Mouse (Mus musculus): ENCODE measurements around the gene Gm28047.

Gene Gm28047

DNA sequence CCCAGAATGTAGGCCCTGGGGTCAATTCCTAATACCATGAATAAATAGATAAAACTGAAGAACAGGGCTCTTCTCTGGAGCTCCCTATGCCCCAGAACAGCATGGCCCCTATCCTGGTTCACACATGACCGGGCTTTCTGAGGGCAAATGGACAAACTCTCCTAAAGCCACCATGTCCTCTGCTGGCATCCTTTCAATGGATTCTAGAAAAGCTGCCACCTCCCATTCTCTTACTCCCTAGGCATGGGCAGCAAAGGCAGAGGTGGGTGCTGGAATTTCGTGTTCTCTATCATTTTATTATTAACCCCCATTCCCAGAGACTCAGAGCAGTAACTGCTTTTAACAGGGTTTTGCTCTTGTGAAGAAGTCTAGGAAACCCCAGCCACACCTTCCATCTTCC, 109.6 kb downstream of the Gm28047 start:
- DNase-seq = no peak

DNA sequence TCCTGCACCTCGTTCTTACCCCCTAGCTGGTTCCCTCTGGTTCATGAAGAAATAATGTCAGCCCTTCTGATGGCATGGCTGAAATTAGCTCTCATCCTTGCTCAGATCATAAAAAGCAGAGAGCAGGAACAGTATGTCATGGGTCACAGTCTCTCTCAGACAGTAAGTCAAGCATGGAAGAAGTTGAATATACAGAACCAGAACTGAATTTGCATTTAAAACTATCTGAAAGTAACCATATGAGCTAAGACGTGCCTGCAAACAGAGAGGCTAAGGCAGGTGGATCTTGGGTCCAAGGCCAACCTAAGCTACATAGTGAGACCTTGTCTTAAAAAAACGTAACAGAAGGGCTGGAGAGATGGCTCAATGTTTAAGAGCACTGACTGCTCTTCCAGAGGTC, 111.9 kb downstream of the Gm28047 start:
- no peak for DNase-seq

DNA sequence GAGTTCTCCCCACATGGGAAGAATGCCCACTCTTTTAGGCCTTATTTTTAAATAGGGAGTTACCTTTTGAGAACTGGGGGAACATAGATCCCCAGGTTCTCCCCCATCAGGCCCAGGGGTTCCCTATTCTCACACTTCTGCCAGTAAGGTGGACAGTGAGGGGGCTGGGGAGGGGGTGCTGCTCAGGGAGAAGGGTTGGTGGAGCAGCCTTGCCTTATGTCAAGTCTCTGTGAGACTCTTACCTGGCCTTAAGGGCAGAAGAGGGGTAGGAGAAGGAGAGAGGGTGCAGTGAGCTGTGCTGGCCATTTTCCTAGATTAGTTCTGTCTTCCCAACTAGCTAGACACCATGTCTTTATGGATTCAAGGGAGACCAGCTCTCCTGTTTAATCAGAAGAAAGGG, 112.4 kb downstream of the Gm28047 start:
- DNase-seq = no peak

DNA sequence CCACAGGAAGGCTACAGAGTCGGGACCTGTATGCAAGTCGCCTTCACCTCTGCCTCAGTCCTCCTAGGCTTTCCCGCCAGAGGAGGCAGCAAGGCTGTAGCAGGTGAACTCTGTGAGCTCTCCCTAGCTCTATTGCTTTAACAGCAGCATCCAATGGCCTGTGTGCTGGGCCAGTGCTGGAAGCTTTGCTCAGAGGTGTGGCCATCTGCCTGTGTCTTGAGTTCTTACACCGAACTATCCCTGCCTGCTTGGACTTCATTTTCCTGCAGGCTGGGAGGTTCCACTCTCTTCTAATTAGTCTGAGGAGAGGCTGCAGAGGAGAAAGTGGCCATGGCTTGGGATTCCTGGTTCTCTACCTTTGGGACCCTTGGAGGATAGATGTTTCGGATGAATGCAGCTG, 112.9 kb downstream of the Gm28047 start:
- no peak for DNase-seq

DNA sequence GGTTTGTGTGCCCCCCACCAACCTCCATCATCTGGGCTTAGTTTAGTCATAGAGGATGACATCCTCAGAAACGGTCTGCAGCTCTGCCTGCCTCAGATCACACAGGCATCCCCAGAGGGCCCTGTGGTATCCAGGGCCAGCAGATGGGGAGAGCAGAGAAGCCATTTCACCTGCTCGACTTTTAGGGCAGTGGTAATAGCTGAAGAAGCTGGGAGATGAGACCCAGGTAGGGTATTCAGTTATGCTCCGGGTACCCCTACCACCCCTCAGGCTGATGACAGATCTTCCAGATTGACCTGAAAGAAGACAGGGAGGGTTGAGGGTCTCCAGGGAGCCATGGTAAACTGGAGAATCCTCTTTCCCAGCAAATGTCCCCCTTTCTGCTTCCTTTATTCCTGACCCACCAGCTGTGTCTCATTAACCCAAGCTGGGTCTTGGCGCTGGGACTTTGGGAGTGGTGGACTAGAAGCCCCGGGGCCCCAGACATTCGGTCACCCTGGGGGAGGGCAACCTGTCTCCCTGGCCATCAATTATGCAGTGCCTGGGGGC, 113.5 kb downstream of the Gm28047 start:
- no peak for DNase-seq

DNA sequence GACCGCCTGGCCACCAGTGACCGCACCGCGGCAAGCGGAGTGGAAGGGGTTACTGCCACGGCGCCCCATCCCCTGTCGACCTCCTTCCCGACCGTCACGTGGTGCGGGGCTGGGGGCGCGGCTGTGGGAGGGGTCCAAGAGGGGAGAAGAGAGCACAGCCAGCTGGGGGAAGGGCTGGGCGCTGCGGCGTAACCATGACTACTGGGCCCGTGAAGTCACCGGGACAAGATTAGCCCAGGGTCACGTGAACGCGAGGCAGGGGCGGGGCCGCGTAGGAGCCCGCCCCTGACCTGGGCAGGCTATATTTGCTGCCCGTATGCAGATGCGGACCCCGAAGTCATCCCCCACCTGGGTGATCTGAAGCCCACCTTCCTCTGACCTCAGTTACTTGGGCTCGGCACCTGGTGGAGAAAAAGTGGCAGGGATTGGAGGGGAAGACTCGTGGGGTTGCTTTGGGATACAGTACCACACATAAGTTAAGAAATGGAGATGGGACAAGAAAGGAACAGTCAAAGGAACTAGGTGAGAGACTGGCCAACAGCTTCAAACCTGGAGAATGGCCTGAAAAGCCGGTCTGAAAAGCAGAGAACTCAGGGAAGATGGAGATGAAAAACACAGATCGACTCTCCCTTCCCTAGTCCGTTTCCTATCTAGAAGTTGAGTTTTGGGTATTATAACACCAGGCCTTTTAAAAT, 114.1 kb downstream of the Gm28047 start:
- peak; percentile 75 for DNase-seq

DNA sequence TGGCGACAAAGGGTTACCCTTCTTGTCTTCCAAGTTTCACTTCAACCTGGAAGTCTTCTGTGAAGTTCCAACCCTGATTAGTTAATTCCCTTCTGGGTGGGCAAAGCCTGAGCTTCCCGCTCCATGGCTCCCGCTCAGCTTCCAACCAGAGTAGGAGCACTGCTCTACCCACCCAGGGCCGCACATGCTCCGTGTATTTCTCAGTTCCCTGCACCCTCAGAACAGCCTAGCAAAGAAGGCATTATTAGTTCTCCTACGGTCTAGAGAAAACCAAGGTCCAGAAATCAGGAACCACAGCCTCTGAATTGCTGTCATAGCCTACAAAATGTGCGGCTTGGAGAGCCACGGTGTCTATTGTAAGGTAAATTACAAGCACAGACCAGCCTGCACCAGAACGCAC, 114.8 kb downstream of the Gm28047 start:
- no peak for DNase-seq

DNA sequence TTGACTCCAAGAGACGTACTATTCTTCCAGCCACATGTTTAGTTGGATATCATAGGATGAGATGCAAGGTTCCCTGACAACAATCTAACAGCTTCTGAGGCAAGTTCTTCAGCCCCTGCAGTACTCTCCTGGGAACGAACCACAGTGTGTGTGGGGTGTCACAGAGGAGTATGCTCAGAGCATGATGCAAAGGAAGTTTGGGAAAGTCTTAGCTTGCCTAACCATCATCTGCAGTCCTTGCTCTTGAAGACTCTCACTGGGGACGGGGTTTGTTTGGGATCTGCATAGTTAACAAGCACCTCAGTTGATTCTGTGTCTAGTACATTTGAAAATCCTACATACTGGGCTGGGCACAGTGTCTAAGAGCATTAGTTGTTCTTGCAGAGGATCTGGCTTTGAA, 116.5 kb downstream of the Gm28047 start:
- DNase-seq = no peak

DNA sequence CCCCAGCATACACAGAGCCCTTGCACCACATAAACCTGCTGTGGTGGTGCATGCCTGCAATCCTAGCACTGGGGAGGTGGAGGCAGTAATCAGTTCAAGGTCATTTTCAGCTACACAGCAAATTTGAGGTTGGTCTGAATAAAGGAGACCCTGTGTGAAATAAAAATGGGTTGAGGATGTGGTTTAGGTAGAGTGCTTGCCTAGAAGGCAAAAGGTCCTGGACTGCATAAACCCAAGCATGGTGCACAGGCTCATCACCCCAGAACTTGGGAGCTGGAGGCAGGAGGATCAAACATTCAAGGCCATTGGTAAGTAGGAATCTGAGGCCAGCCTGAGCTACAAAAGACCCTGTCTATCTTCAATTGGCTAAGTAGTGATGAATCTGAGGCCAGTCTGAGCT, 117.3 kb downstream of the Gm28047 start:
- no peak for DNase-seq

DNA sequence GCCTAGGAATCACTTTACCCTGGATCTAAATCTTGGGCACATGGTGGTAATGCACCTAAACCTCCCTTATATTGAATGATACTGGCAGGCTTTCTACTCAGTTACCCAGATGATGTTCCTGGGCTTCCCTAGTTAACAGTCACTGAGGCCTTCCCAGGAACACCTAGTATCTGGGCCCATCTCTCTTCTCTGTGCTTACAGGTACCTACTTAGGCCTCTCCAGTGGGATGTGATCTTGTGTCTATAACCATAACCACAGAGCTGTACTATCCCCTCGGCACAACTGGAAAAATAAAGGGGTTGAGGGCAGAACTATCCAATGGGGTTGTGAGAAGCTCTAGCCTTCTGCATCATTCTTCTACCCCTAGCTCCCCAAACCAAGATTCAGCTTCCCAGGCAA, 118.0 kb downstream of the Gm28047 start:
- no peak for DNase-seq

DNA sequence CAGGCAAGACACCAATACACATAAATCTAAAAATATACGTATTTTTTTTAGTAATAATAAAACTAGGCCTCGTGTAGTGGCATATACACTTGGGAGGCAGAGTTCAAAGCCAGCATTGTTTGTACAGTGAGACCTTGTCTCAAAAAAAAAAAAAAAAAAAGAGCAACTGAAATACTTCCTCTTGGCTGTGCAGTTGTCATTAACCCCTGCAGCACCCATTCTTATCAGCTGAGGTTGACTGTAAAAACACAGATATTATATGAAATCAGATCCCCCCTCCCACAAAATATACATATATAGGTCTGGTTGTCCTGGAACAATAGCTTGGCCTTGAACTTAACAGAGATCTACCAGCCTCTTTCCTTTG, 118.4 kb downstream of the Gm28047 start:
- DNase-seq = no peak

DNA sequence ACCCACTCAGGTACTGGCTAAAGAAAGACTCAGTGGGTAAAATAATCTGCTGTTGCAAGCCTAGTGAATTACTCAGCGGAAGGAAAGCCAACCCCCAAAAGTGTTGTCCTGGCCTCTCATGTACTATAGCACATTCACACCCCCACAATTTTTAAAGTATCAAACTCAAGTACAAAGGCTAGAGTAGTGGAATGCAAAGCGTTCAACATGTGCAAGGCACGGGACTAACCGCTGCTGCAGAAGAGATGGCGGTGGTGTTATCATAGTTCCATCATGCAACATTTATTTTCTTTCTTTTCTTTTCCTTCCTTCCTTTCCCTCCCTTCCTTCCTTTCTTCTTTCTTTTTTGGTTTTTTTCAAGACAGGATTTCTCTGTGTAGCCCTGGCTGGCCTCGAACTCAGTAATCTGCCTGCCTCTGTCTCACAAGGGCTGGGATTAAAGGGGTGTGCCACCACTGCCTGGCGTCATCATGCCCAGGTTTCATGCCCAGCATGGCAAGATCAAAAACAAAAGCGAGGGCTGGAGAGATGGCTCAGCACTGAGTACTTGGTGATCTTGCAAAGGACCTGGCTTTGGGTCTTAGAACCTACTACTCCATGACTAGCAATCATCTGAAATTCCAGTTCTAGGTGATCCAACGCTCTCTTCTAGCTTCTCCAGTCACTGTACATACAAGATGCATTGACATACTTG, 119.0 kb downstream of the Gm28047 start:
- no peak for DNase-seq

DNA sequence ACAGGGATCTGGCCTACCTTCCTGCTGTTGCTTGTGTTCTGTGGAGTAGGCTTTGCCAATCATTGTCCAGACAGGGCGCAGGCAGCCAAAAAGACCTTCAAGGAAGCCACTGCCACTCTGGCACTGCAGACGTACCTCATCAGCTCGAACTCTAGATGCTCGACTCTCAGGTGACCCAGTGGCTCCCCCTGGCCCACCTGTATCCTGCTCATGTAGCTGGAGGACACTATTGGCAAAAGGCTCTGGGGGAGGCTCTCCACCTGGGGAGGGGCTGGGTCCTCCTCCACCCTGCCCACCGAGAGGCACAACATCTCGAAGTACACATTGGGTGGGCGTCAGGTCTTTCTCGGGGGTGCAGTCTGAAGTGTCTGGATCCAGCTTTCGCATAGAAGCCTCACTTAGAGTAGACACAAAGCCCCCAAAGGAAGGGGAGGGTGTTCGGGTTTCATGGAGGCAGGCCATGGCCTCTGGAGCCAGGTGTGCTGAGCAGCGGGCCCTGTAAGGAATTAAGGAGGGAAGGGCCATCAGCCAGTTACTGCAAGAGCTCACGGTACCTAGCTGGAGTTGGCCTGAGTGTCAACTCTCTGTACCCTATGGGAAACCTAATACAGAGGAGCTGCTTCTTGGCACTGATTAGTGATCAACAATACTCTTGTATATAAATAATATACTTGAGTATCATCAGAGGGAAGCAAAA, 119.6 kb downstream of the Gm28047 start:
- no peak for DNase-seq

DNA sequence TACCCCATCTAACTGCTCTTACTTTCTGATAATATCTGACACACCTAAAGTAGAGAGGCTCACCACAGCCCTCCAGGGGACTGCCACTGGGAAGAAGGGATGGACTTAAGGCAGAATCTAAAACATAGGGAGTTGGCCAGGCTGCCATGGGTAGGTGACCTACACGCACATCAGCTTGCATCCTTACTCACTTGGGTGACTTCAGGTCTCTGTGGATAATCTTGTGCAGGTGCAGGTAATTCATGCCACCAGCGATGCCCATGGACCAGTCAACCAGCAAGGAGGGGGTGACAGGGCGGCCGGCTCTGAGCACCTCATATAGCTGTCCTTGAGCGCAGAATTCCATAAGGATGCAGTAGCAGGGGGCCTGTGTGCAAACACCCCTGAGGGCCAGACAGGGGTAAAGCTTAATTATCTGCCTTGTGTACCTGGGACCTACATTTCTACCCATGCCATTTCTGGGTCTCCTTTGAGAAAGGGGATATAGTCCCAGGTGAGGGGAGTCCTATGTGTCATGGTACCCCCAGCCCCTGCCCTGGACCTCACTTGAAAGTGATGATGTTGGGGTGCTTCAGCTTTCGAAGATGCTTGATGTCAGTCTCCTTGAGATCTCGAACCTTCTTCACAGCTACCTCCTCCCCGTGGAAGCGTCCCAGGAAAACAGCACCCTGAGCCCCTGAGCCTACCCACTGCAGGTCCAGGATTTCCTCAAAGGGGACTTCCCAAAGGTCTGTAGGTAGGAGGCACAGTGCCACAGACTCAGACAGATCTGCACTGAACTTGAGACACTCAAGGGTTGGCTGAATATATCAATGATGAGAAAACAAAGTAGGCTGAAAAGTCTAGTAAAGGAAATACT, 120.7 kb downstream of the Gm28047 start:
- DNase-seq = no peak

DNA sequence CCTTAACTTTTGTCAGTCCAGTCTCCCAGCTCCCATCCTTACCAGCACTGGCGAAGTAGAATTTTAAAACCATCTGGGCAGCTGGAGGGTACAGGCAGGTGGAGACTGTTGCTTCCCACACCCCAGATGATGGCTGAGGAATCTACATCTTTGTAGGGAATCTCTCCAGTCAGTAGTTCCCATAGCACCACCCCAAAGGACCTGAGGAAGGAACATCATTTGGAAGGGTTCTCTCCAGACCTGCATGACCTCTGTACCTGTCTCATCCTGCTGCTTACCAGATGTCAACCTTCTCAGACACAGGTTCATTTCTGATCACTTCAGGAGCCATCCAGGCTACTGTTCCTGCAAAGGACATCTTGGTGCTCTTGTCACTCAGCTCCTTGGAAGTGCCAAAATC, 121.4 kb downstream of the Gm28047 start, which contains the start of gene Gm10337:
Gene Gm10337, plus strand, starts transcription at position 276 of the 400 bp plus-strand sequence.
- no peak for DNase-seq

DNA sequence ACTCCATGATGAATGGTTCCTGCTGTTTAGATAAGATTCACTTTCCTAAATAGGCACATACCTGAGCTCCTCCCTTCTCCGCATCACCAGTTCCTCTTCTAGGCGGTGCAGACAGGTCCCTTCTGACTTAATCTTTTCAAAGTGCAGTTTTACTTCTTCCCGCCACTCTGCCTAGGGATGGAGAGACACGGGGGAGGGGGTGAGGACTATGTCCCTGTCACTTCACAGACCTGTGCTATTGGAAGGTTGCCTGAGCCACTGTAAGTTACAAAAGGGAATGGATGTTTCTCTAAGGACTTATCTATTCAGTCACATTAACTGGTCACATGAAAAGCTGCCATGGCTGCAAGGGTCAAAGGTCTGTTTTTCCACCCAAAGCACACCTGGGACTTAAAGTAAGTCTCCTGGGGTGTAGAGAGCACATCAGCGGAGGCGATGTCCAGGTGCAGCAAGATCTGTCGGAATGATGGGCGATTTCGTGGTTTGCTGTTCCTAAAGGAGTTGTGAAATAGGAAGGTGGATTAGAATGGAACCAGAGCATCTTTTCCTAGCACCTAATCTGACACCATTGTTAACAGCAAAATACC, 122.5 kb downstream of the Gm28047 start:
- DNase-seq = no peak

DNA sequence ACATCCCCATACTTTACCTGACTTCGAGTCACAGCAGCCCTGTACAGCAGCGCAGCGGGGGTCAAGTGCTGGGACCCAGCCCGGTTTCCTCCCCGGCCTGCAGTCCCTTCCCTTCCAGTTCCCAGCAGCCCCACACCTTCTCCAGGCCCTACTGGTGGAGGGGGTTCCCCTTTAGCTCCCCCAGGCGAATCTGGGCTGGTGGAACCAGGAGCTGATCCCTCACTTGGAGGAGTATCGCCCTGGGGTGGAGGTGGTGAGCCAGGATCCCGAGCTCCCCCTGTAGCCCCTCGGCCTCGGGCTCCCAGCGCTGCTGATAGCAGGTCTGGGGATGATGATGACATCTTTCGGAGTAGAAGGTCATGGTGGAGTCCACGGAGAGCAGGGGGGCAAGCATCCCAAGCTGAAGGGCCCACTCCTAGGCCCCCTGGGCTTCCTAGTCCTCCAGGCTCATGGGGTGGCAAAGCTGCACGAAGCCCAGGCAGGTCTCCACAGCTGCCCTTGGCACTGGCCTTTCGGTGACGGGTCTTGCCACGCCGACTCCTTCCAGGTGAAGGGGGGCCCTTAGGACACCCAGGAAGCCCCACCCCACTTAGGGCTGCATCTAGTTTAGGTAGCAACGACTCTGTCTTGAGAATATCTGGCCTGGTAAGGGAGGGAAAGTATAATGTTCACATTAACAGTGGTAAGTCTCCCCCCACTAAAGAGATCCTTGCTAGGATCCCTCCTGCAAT, 123.6 kb downstream of the Gm28047 start:
- DNase-seq = no peak

DNA sequence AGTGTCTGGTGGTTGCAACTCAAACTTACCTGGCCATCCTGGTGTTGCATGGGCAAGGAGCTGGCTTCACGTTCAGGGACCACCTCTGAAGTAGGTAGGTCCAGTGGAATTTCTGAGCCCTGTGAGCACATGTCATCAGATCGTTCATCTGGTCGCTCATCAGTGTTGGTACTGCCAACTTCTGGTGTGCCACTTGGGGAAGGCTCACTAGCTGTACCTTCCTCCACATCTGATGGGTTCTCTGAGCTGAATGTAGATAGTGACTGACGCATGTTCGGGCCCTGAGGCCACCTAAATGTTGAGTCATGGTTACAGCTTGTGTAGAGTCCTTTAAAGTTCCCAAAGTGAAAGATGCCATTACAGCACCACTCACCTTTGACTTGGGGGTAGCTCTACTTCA, 124.4 kb downstream of the Gm28047 start:
- no peak for DNase-seq

DNA sequence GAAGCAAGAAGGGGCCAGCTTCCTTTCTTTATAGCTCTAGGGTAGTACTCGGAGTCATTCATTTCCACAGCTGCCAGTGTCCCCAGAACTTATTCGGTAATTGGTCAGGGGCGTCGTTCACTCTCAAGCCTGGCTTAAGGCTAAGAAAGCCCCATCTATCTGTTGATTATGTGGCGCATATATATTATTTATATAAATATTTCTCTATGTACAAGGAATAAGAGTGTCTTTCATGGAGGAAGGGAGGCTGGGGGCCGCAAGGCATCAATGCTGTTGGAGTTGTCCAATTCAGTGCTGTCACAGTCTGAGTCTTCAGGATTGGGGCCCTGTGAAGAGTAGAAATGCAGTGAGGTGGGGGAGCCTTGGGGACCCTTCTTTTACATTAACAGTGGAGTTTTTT, 125.0 kb downstream of the Gm28047 start:
- DNase-seq = no peak

DNA sequence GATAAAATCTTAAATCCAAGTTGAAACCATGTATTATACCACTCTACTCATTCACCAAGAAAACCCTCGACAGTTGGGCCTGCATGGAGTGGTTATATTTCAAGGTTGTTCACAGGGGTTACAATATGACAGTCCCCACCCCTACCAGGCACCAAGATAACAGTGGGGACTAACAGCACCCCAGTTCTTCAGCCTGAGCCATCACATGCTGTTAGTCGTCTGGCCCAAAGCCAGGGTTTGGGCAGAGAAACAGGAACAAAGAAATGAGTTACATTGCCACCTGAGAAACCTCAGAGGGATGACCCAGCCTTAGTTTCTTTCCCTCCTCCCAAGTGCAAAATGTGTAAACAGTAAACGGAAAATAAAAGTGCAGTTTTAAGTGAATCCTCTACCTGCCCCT, 125.5 kb downstream of the Gm28047 start:
- DNase-seq = no peak

DNA sequence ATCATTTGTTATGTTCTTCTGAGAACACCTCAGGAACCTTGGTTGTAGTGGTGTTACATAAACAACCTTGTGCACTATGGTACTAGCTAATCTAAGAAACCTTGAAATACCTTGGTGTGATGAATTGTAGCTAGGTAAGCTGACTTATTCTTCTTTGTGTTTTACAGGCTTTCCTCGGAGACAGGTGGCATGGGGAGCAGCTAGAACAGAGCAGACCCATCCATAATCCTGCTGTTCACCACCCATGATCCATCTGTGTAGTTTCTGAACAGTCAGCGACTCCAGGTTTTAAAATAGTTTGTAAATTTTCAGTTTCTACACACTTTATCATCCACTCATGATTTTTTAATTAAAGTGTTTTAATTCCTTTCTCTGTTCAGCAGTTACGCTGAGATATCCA, 126.5 kb downstream of the Gm28047 start:
- no peak for DNase-seq

DNA sequence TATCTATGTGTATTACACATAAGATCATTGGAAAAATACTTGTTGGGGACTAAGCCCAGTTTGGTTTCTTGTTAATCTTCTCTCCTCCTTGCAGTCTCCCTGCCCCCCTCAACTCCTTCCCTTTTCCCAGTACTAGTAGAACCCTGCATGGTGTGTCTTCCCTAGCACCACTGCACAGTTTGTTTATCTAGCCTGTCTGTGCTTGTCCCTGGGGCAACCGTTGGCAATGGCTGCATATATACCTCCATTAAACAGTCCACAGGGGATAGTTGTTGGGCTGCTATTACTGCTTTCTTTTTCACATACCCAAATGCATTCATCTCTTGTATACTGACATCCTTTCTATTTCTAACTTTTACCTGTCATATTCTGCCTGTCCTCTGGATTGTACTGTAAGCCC, 137.2 kb downstream of the Gm28047 start:
- DNase-seq = no peak
